Mouse (Mus musculus) cortical plate, adult 2 months (tissue): Measurements from ENCODE around the gene Tcf3. TPM values are rescaled to one million over a fixed set of nuclear protein-coding genes. Genes with fewer than 3 reads are reported as not detected.

ENCODE experiments used
- H3K27ac ChIP-seq: fragments of 200-500 bp; 2 replicates; pipeline ENCODE4 v1.5.1; 2012; ENCODE audit warnings: low read length, control low read depth, inconsistent platforms; ENCODE audit not compliant: insufficient read depth
- H3K4me1 ChIP-seq: fragments of 200-500 bp; 2 replicates; pipeline ENCODE4 v1.6.1; 2011; ENCODE audit warnings: low read length; ENCODE audit not compliant: control insufficient read depth, insufficient read depth
- H3K4me3 ChIP-seq: fragments of 200-500 bp; 2 replicates; pipeline ENCODE4 v1.5.1; 2011; ENCODE audit warnings: mild to moderate bottlenecking, low read length, control low read depth; ENCODE audit not compliant: insufficient read depth
- CTCF ChIP-seq: fragments of 200-500 bp; IDR thresholded peaks from 2 replicates; pipeline ENCODE4 v1.5.1; 2011; ENCODE audit warnings: mild to moderate bottlenecking, control low read depth, low read length; ENCODE audit not compliant: insufficient read depth; ENCODE audit errors: extremely low read depth
- POLR2A ChIP-seq: fragments of 200-500 bp; IDR thresholded peaks from 2 replicates; pipeline ENCODE4 v1.6.1; 2011; ENCODE audit warnings: mild to moderate bottlenecking, low read length, control low read depth; ENCODE audit not compliant: insufficient read depth; ENCODE audit errors: extremely low read depth
- polyA plus RNA-seq: library from polyadenylated mRNA; depleted of rRNA; stranded (reverse); fragments of >200 nt; gene quantifications from 2 replicates; pipeline ENCODE4 v1.2.3, GENCODE M21; 2012; rRNA removed

Gene Tcf3
- 25.5 and 26.0 TPM in 2 replicates for polyA plus RNA-seq

GRCm38 (mm10) chr10:80433513-80434232 is at the start of gene Tcf3:
Gene Tcf3, minus strand, starts transcription at chr10:80433647.
- no peak for TF ChIP-seq CTCF
- 0 out of 2 replicates have a peak, but pooled peaks have one; percentile 6 for TF ChIP-seq POLR2A
- peak within 1 kb of the TSS; percentile 42 for H3K4me3 ChIP-seq
- peak within 1 kb of the TSS; percentile 87 for H3K27ac ChIP-seq
- H3K4me1 ChIP-seq, result peaks cover 4% of the 10 kb centered on the region; the same call in 1 of the 2 replicates

GRCm38 (mm10) chr10:80481002-80481401 is 47.6 kb upstream of the Tcf3 start:
- Histone ChIP-seq H3K27ac (no peak overlapping the region), H3K4me1 (no peaks in the 10 kb centered on the region), H3K4me3 (no peak overlapping the region)
- TF ChIP-seq CTCF (no peak), POLR2A (no peak)

GRCm38 (mm10) chr10:80478531-80478930 is 45.1 kb upstream of the Tcf3 start:
- TF ChIP-seq POLR2A (no peak), CTCF (no peak)
- Histone ChIP-seq H3K4me1 (no peaks in the 10 kb centered on the region), H3K4me3 (no peak overlapping the region), H3K27ac (no peak overlapping the region)

- peak overlapping the region; percentile 95; the same call in 1 of the 2 replicates for H3K27ac ChIP-seq
- peak; percentile 53; the same call in 1 of the 2 replicates for TF ChIP-seq POLR2A
- no peak for TF ChIP-seq CTCF
- H3K4me3 ChIP-seq, result peak overlapping the region; percentile 92
- no peaks in the 10 kb centered on the region for H3K4me1 ChIP-seq
Observed at GRCm38 (mm10) chr10:80475290-80475959, 42.0 kb upstream of the Tcf3 start.

GRCm38 (mm10) chr10:80465066-80465465 is 31.6 kb upstream of the Tcf3 start:
- no peak for TF ChIP-seq POLR2A
- TF ChIP-seq CTCF, result no peak
- H3K4me3 ChIP-seq, result no peak overlapping the region
- no peaks in the 10 kb centered on the region for H3K4me1 ChIP-seq
- no peak overlapping the region for H3K27ac ChIP-seq

GRCm38 (mm10) chr10:80464381-80465035 is 31.1 kb upstream of the Tcf3 start:
- Histone ChIP-seq H3K4me3 (no peak overlapping the region), H3K4me1 (no peaks in the 10 kb centered on the region), H3K27ac (no peak overlapping the region)
- TF ChIP-seq POLR2A (no peak), CTCF (no peak)

GRCm38 (mm10) chr10:80461346-80461745 is 27.9 kb upstream of the Tcf3 start:
- Histone ChIP-seq H3K4me1 (no peaks in the 10 kb centered on the region), H3K4me3 (no peak overlapping the region), H3K27ac (no peak overlapping the region)
- no peak for TF ChIP-seq POLR2A
- TF ChIP-seq CTCF, result no peak

- H3K4me3 ChIP-seq, result no peak overlapping the region
- no peak overlapping the region for H3K27ac ChIP-seq
- TF ChIP-seq CTCF (no peak), POLR2A (no peak)
- no peaks in the 10 kb centered on the region for H3K4me1 ChIP-seq
Observed at GRCm38 (mm10) chr10:80460324-80460723, 26.9 kb upstream of the Tcf3 start.

GRCm38 (mm10) chr10:80459671-80460070 is 26.2 kb upstream of the Tcf3 start:
- Histone ChIP-seq H3K4me3 (no peak overlapping the region), H3K4me1 (no peaks in the 10 kb centered on the region), H3K27ac (no peak overlapping the region)
- TF ChIP-seq CTCF (no peak), POLR2A (no peak)
